ENCODE assay signal across 8 mouse cellular contexts in genomic region chr1:177323366-177323765, GRCm38 (mm10).
DNase-seq lines count a peak whose midpoint lies in the region; ATAC-seq lines count a peak whose summit lies in the region.

No protein-coding gene starts in this region.

- intact Hi-C loops in heart, postnatal 25 days (cut with DNase I): no loop called here

- peaks cover 4% of the 10 kb centered on the region; the same call in 1 of the 2 replicates for H3K9me3 ChIP-seq in heart, embryonic 16.5 days (replicated peaks; ENCODE audit: control insufficient read depth, low read length)
- H3K9me3 ChIP-seq in embryonic facial prominence, embryonic 11.5 days (replicated peaks; ENCODE audit: control insufficient read depth, low read length): no peaks in the 10 kb centered on the region
- no peaks in the 10 kb centered on the region for H3K9me3 ChIP-seq in hindbrain, embryonic 14.5 days (ENCODE audit: control insufficient read depth, low read length)
- no peaks in the 10 kb centered on the region for H3K9me3 ChIP-seq in midbrain, embryonic 13.5 days

- H3K4me2 ChIP-seq in heart, embryonic 16.5 days (ENCODE audit: low read depth, low read length): peak overlapping the region; percentile 94
- peak overlapping the region; percentile 74; the same call in 1 of the 2 replicates for H3K4me2 ChIP-seq in embryonic facial prominence, embryonic 11.5 days (ENCODE audit: low read depth, low read length)
- H3K4me2 ChIP-seq in hindbrain, embryonic 14.5 days (replicated peaks): peak overlapping the region; percentile 85
- H3K4me2 ChIP-seq in midbrain, embryonic 13.5 days (replicated peaks): peak overlapping the region; percentile 76

- H3K27ac ChIP-seq in heart, embryonic 16.5 days (ENCODE audit: low read length): no peak overlapping the region
- no peak overlapping the region for H3K27ac ChIP-seq in embryonic facial prominence, embryonic 11.5 days (replicated peaks; ENCODE audit: low read depth, low read length)
- 0 out of 2 replicates have a peak overlapping the region, but pooled peaks have one; percentile 46 for H3K27ac ChIP-seq in hindbrain, embryonic 14.5 days
- peak overlapping the region; percentile 61 for H3K27ac ChIP-seq in midbrain, embryonic 13.5 days

- no peaks in the 10 kb centered on the region for H3K4me1 ChIP-seq in heart, embryonic 16.5 days (ENCODE audit: control insufficient read depth, insufficient read depth, low read length)
- no peaks in the 10 kb centered on the region for H3K4me1 ChIP-seq in embryonic facial prominence, embryonic 11.5 days (ENCODE audit: control insufficient read depth, insufficient read depth, low read length)
- H3K4me1 ChIP-seq in hindbrain, embryonic 14.5 days (replicated peaks; ENCODE audit: control insufficient read depth, insufficient read depth, low read length): 0 out of 2 replicates have a peak, but pooled peaks cover 4% of the 10 kb centered on the region
- peaks cover 16% of the 10 kb centered on the region for H3K4me1 ChIP-seq in midbrain, embryonic 13.5 days (replicated peaks)

- no peak overlapping the region for H3K9ac ChIP-seq in heart, embryonic 16.5 days (ENCODE audit: low read length)
- no peak overlapping the region; the same call in 1 of the 2 replicates for H3K9ac ChIP-seq in embryonic facial prominence, embryonic 11.5 days (replicated peaks; ENCODE audit: low read length)
- peak overlapping the region; percentile 71 for H3K9ac ChIP-seq in hindbrain, embryonic 14.5 days
- H3K9ac ChIP-seq in midbrain, embryonic 13.5 days (replicated peaks): peak overlapping the region; percentile 67; the same call in 1 of the 2 replicates

- H3K27me3 ChIP-seq in heart, embryonic 16.5 days (ENCODE audit: control insufficient read depth, insufficient read depth, low read length): 0 out of 2 replicates have a peak, but pooled peaks cover 2% of the 10 kb centered on the region
- H3K27me3 ChIP-seq in embryonic facial prominence, embryonic 11.5 days (ENCODE audit: control insufficient read depth, insufficient read depth, low read length): no peaks in the 10 kb centered on the region
- no peaks in the 10 kb centered on the region for H3K27me3 ChIP-seq in hindbrain, embryonic 14.5 days (ENCODE audit: control insufficient read depth, insufficient read depth, low read length)
- no peaks in the 10 kb centered on the region for H3K27me3 ChIP-seq in midbrain, embryonic 13.5 days

- no peak for DNase-seq in heart, postnatal 25 days (ENCODE audit: low spot score)
- peak; percentile 11 for DNase-seq in embryonic facial prominence, embryonic 11.5 days (ENCODE audit: low spot score)
- no peak for DNase-seq in hindbrain, embryonic 14.5 days (ENCODE audit: low spot score)
- no peak for DNase-seq in right cerebral cortex, postnatal 4 days
- DNase-seq in ovary, postnatal 36 days (ENCODE audit: low spot score): no peak
- DNase-seq in layer of hippocampus, postnatal 14 days (ENCODE audit: low spot score in 2 of 2): no peak

- peak overlapping the region; percentile 63; the same call in 1 of the 2 replicates for H3K4me3 ChIP-seq in heart, embryonic 16.5 days (ENCODE audit: low read length)
- peak overlapping the region; percentile 36 for H3K4me3 ChIP-seq in embryonic facial prominence, embryonic 11.5 days (ENCODE audit: low read depth, low read length)
- peak overlapping the region; percentile 53 for H3K4me3 ChIP-seq in hindbrain, embryonic 14.5 days (replicated peaks; ENCODE audit: low read length)
- peak overlapping the region; percentile 51 for H3K4me3 ChIP-seq in midbrain, embryonic 13.5 days (replicated peaks)

- no peak for ATAC-seq in heart, embryonic 16.5 days (replicated peaks; ENCODE audit: extremely low read depth, insufficient read depth, low FRiP score)
- ATAC-seq in embryonic facial prominence, embryonic 11.5 days (replicated peaks; ENCODE audit: insufficient number of reproducible peaks, low FRiP score, low TSS enrichment, low read depth): no peak
- ATAC-seq in hindbrain, embryonic 14.5 days (ENCODE audit: low FRiP score): no peak
- no peak for ATAC-seq in midbrain, embryonic 13.5 days

- H3K36me3 ChIP-seq in heart, embryonic 16.5 days (ENCODE audit: control insufficient read depth, insufficient read depth): no peaks in the 10 kb centered on the region
- H3K36me3 ChIP-seq in embryonic facial prominence, embryonic 11.5 days (replicated peaks; ENCODE audit: control insufficient read depth, insufficient read depth, low read depth, low read length): no peaks in the 10 kb centered on the region
- H3K36me3 ChIP-seq in hindbrain, embryonic 14.5 days (replicated peaks; ENCODE audit: control insufficient read depth, insufficient read depth): no peaks in the 10 kb centered on the region
- H3K36me3 ChIP-seq in midbrain, embryonic 13.5 days: no peaks in the 10 kb centered on the region

- 62% methylated on average over 4 of the region's 4 CpGs for WGBS in heart, embryonic 16.5 days
- 38% methylated on average over 4 of the region's 4 CpGs for WGBS in embryonic facial prominence, embryonic 11.5 days
- WGBS in hindbrain, embryonic 14.5 days: 43% methylated on average over 4 of the region's 4 CpGs
- WGBS in midbrain, embryonic 13.5 days: 24% methylated on average over 4 of the region's 4 CpGs

Comparison
In these comparisons a context has a peak if more than half of its experiments do, and no peak if none do; other contexts are left out.
1. H3K27ac ChIP-seq: peak in hindbrain, embryonic 14.5 days (single experiment) and midbrain, embryonic 13.5 days (single experiment); none in heart, embryonic 16.5 days (single experiment) and embryonic facial prominence, embryonic 11.5 days (single experiment).
2. H3K9ac ChIP-seq: peak in hindbrain, embryonic 14.5 days (single experiment) and midbrain, embryonic 13.5 days (single experiment); none in heart, embryonic 16.5 days (single experiment) and embryonic facial prominence, embryonic 11.5 days (single experiment).
3. Peak in every context shown above with its lines, with median percentiles within 50 percentile points of each other: H3K4me2 ChIP-seq and H3K4me3 ChIP-seq.